19 mouse cellular contexts compared by ENCODE assay signal in genomic region chr5:112607119-112607518, GRCm38 (mm10). TPM values are rescaled to one million over a fixed set of nuclear protein-coding genes. Genes with fewer than 3 reads are reported as not detected.
DNase-seq lines count a peak whose midpoint lies in the region; ATAC-seq and TF ChIP-seq lines count a peak whose summit lies in the region.
"Had no signal": no experiment of that assay in that cellular context is flagged by ENCODE, and none has a peak within 500 bp of the region (broad histone marks: within the 10 kb centered on the region; RNA-seq: fewer than 3 reads in every experiment).

No protein-coding gene starts in this region.

- peak; percentile 54 to 57 for DNase-seq in cerebellum, postnatal 10 days
- DNase-seq in cerebellum, adult 8-10 months = no peak
- DNase-seq in kidney, postnatal 10 days = peak; percentile 18
- peak; percentile 73 for DNase-seq in brain, embryonic 14.5 days (ENCODE audit: low read depth)
- peak; percentile 63 for DNase-seq in forebrain, embryonic 14.5 days (ENCODE audit: low spot score)
- DNase-seq in thymus, adult 18-20 months = no peak
- DNase-seq in layer of hippocampus, postnatal 36 days = no peak

- no peak for TF ChIP-seq POLR2A in brain, embryonic 14.5 days (IDR thresholded peaks at IDR 0.05; ENCODE audit: borderline replicate concordance, extremely low read depth, insufficient read depth, insufficient read length, poor library complexity, severe bottlenecking)

- no peak overlapping the region for H3K9ac ChIP-seq in kidney, embryonic 14.5 days (ENCODE audit: low read depth, low read length)
- H3K9ac ChIP-seq in forebrain, embryonic 14.5 days (ENCODE audit: low read length) = no peak overlapping the region
- H3K9ac ChIP-seq: heart, embryonic 15.5 days; hindbrain, embryonic 12.5 days; kidney, embryonic 15.5 days; limb, embryonic 13.5 days; neural tube, embryonic 13.5 days had no signal

- H3K36me3 ChIP-seq in kidney, embryonic 14.5 days (ENCODE audit: control insufficient read depth, insufficient read depth, low read length) = no peaks in the 10 kb centered on the region
- H3K36me3 ChIP-seq in forebrain, embryonic 14.5 days (ENCODE audit: control insufficient read depth, insufficient read depth, low read length) = no peaks in the 10 kb centered on the region
- H3K36me3 ChIP-seq: heart, embryonic 15.5 days; hindbrain, embryonic 12.5 days; kidney, embryonic 15.5 days; limb, embryonic 13.5 days; neural tube, embryonic 13.5 days had no signal

- H3K4me1 ChIP-seq in kidney, embryonic 14.5 days (ENCODE audit: control insufficient read depth, insufficient read depth, low read length) = peaks cover 11% of the 10 kb centered on the region; the same call in 1 of the 2 replicates
- peaks cover 11% of the 10 kb centered on the region for H3K4me1 ChIP-seq in forebrain, embryonic 14.5 days (ENCODE audit: control insufficient read depth, insufficient read depth, low read length)
- H3K4me1 ChIP-seq: heart, embryonic 15.5 days had no signal

- ATAC-seq in kidney, embryonic 14.5 days (ENCODE audit: low FRiP score, low TSS enrichment) = no peak
- ATAC-seq in forebrain, embryonic 14.5 days = 0 out of 2 replicates have a peak, but pooled peaks have one; percentile 15
- ATAC-seq: activated CD4-positive, CD25-positive, alpha-beta regulatory T cell, adult 4 months; inflammation-experienced regulatory T-cells, adult 6 months had no signal

- 63% methylated on average over 2 of the region's 2 CpGs for WGBS in kidney, embryonic 14.5 days
- 33% methylated on average over 2 of the region's 2 CpGs for WGBS in forebrain, embryonic 14.5 days

- no peak overlapping the region for H3K4me3 ChIP-seq in kidney, embryonic 14.5 days (ENCODE audit: low read length)
- no peak overlapping the region for H3K4me3 ChIP-seq in forebrain, embryonic 14.5 days (ENCODE audit: low read depth, low read length)
- H3K4me3 ChIP-seq: heart, embryonic 15.5 days; hindbrain, embryonic 12.5 days; kidney, embryonic 15.5 days; layer of hippocampus, adult 2 months; limb, embryonic 13.5 days; neural tube, embryonic 13.5 days had no signal

- H3K9me3 ChIP-seq in kidney, embryonic 14.5 days (ENCODE audit: control insufficient read depth, low read length) = no peaks in the 10 kb centered on the region
- no peaks in the 10 kb centered on the region for H3K9me3 ChIP-seq in forebrain, embryonic 14.5 days (replicated peaks; ENCODE audit: control insufficient read depth, low read length)
- H3K9me3 ChIP-seq: heart, embryonic 15.5 days; hindbrain, embryonic 12.5 days; kidney, embryonic 15.5 days; limb, embryonic 13.5 days; neural tube, embryonic 13.5 days had no signal

- H3K27ac ChIP-seq in kidney, embryonic 14.5 days (ENCODE audit: low read depth, low read length) = no peak overlapping the region
- peak overlapping the region; percentile 16; the same call in 1 of the 2 replicates for H3K27ac ChIP-seq in forebrain, embryonic 14.5 days (ENCODE audit: low read depth, low read length)
- H3K27ac ChIP-seq: heart, embryonic 15.5 days; hindbrain, embryonic 12.5 days; layer of hippocampus, adult 2 months; limb, embryonic 13.5 days had no signal

- H3K4me2 ChIP-seq in kidney, embryonic 14.5 days (replicated peaks; ENCODE audit: low read depth, low read length) = no peak overlapping the region
- H3K4me2 ChIP-seq in forebrain, embryonic 14.5 days (ENCODE audit: low read length) = no peak overlapping the region
- H3K4me2 ChIP-seq: heart, embryonic 15.5 days; hindbrain, embryonic 12.5 days; kidney, embryonic 15.5 days; limb, embryonic 13.5 days; liver, embryonic 11.5 days; neural tube, embryonic 13.5 days had no signal

- no peaks in the 10 kb centered on the region for H3K27me3 ChIP-seq in kidney, embryonic 14.5 days (ENCODE audit: control insufficient read depth, insufficient read depth, low read length)
- H3K27me3 ChIP-seq in forebrain, embryonic 14.5 days (replicated peaks; ENCODE audit: control insufficient read depth, insufficient read depth, low read length) = no peaks in the 10 kb centered on the region
- H3K27me3 ChIP-seq: CH12.LX; hindbrain, embryonic 12.5 days; limb, embryonic 13.5 days; neural tube, embryonic 13.5 days had no signal

- TF ChIP-seq CTCF in brain, embryonic 14.5 days (IDR thresholded peaks at IDR 0.05; ENCODE audit: borderline replicate concordance, extremely low read depth, insufficient read depth, insufficient read length) = no peak

RNA-seq across cellular contexts. Expression of gene Sez6l, which starts 30.1 kb away (rescaled TPM):
- polyA plus RNA-seq in kidney, embryonic 14.5 days (2014; fragmentation: Nextera tagmentation; extraction: Ambion mirVana) = 0.23 and 0.26 TPM in 2 replicates
- polyA plus RNA-seq in brain, embryonic 14.5 days (2012; rRNA removed) = 87.9 and 114 TPM in 2 replicates
- 22.1 and 27.9 TPM in 2 replicates for polyA plus RNA-seq in forebrain, embryonic 14.5 days (2014; fragmentation: Nextera tagmentation; extraction: Ambion mirVana)
- total RNA-seq in layer of hippocampus, postnatal 36 days (2021) = 100 to 1,000 TPM; 224 to 226 TPM
- total RNA-seq: CH12.LX had no signal
- polyA plus RNA-seq: activated CD4-positive, CD25-positive, alpha-beta regulatory T cell, adult 4 months; C2C12 had no signal

Comparison
In these comparisons a context has a peak if more than half of its experiments do, and no peak if none do; other contexts are left out.
1. DNase-seq: peak in cerebellum, postnatal 10 days (2 of 2), kidney, postnatal 10 days (single experiment), brain, embryonic 14.5 days (single experiment) and forebrain, embryonic 14.5 days (single experiment); none in cerebellum, adult 8-10 months (single experiment), thymus, adult 18-20 months (0 of 2) and layer of hippocampus, postnatal 36 days (0 of 2).
2. RNA of gene Sez6l, which starts 30.1 kb away (polyA plus RNA-seq): 87.9 to 114 TPM in brain, embryonic 14.5 days and 22.1 to 27.9 TPM in forebrain, embryonic 14.5 days; 0.23 to 0.26 TPM in kidney, embryonic 14.5 days; every median in the first group is over 10 times any median in the second.